Mouse (Mus musculus) liver, embryonic 14.5 days (tissue): Measurements from ENCODE around the gene Ntrk3.

ENCODE experiments used
- CTCF ChIP-seq: IDR thresholded peaks from 2 replicates; pipeline ENCODE4 v1.5.1; 2016; ENCODE audit warnings: antibody characterized with exemption, low read depth, control low read depth
- EP300 ChIP-seq: IDR thresholded peaks from 2 replicates; pipeline ENCODE4 v1.6.1; 2016; ENCODE audit warnings: antibody characterized with exemption, low read depth

- TF ChIP-seq CTCF: no peak
- TF ChIP-seq EP300: no peak
These were observed 353.7 kb downstream of the Ntrk3 start for GRCm38 (mm10) chr7:78384111-78384510.
